Mouse (Mus musculus) C3H10T1/2 (cell line): ENCODE data around the gene Emp1. TPM values are rescaled to one million over a fixed set of nuclear protein-coding genes. Genes with fewer than 3 reads are reported as not detected.

Experiments used
- polyA plus RNA-seq, 2 experiments: library from polyadenylated mRNA; unstranded; fragments of >200 nt; fragmentation: generic; extraction: Trizol; gene quantifications; one replicate each; pipeline ENCODE4 v1.2.1; 2012; ENCODE audit warnings: missing spikeins in 2 of 2

The Emp1 gene
- polyA plus RNA-seq = 100 to 1,000 TPM in 1 of 2 experiments, 10 to 100 TPM in 1; 22.7 to 164 TPM

GRCm38 (mm10) chr6:135362459-135363159 is at the start of gene Emp1:
TSS of gene Emp1 (plus strand) at chr6:135362545.

Other genes starting within 250 kb of the Emp1 start
- not detected for gene Gprc5d, start 244.3 kb upstream of the Emp1 start, polyA plus RNA-seq
- 1 to 10 TPM; 1.7 to 4.3 TPM for gene Fam234b, start 164.6 kb upstream of the Emp1 start, polyA plus RNA-seq
- gene Hebp1, start 164.5 kb upstream of the Emp1 start, polyA plus RNA-seq = 10 to 100 TPM; 35.1 to 52.3 TPM
- gene Gsg1, start 108.2 kb upstream of the Emp1 start, polyA plus RNA-seq = under 1 TPM in 1 of 2 experiments, not detected in 1; 0.05 TPM
- under 1 TPM in 1 of 2 experiments, not detected in 1; 0.04 TPM for gene Pbp2, start 52.1 kb upstream of the Emp1 start, polyA plus RNA-seq